Mouse (Mus musculus): ENCODE results near the gene Dusp9. TPM values are rescaled to one million over a fixed set of nuclear protein-coding genes. Genes with fewer than 3 reads are reported as not detected.

Gene Dusp9
- polyA plus RNA-seq, 1 experiment from 2014 or later = 9.6 TPM

Other genes with a start within 250 kb of the Dusp9 start
- gene Gm18336, start 240.7 kb upstream of the Dusp9 start, polyA plus RNA-seq (2014; fragmentation: Nextera tagmentation; extraction: Ambion mirVana) = not detected in 2 replicates
- gene Zfp92, start 228.3 kb upstream of the Dusp9 start, polyA plus RNA-seq (2014; fragmentation: Nextera tagmentation; extraction: Ambion mirVana) = not detected in 2 replicates
- not detected in 2 replicates for gene Trex2, start 204.1 kb upstream of the Dusp9 start, polyA plus RNA-seq (2014; fragmentation: Nextera tagmentation; extraction: Ambion mirVana)
- gene Haus7, start 180.4 kb upstream of the Dusp9 start, polyA plus RNA-seq (2014; fragmentation: Nextera tagmentation; extraction: Ambion mirVana) = 61.2 and 62.3 TPM in 2 replicates
- 62.5 and 84.0 TPM in 2 replicates for gene Bgn, start 155.8 kb upstream of the Dusp9 start, polyA plus RNA-seq (2014; fragmentation: Nextera tagmentation; extraction: Ambion mirVana)
- 0.29 and 0.42 TPM in 2 replicates for gene Atp2b3, start 136.3 kb upstream of the Dusp9 start, polyA plus RNA-seq (2014; fragmentation: Nextera tagmentation; extraction: Ambion mirVana)
- gene Pnck, start 20.7 kb downstream of the Dusp9 start, polyA plus RNA-seq (2014; fragmentation: Nextera tagmentation; extraction: Ambion mirVana) = 14.1 and 16.3 TPM in 2 replicates
- 9.0 and 10.4 TPM in 2 replicates for gene Slc6a8, start 33.7 kb downstream of the Dusp9 start, polyA plus RNA-seq (2014; fragmentation: Nextera tagmentation; extraction: Ambion mirVana)
- 228 and 265 TPM in 2 replicates for gene Bcap31, start 76.8 kb downstream of the Dusp9 start, polyA plus RNA-seq (2014; fragmentation: Nextera tagmentation; extraction: Ambion mirVana)
- 9.3 and 12.0 TPM in 2 replicates for gene Abcd1, start 77.2 kb downstream of the Dusp9 start, polyA plus RNA-seq (2014; fragmentation: Nextera tagmentation; extraction: Ambion mirVana)
- 0.14 and 0.27 TPM in 2 replicates for gene Plxnb3, start 117.7 kb downstream of the Dusp9 start, polyA plus RNA-seq (2014; fragmentation: Nextera tagmentation; extraction: Ambion mirVana)
- 2.9 and 4.7 TPM in 2 replicates for gene Srpk3, start 135.0 kb downstream of the Dusp9 start, polyA plus RNA-seq (2014; fragmentation: Nextera tagmentation; extraction: Ambion mirVana)
- 221 and 247 TPM in 2 replicates for gene Idh3g, start 147.5 kb downstream of the Dusp9 start, polyA plus RNA-seq (2014; fragmentation: Nextera tagmentation; extraction: Ambion mirVana)
- gene Ssr4, start 147.6 kb downstream of the Dusp9 start, polyA plus RNA-seq (2014; fragmentation: Nextera tagmentation; extraction: Ambion mirVana) = 207 and 210 TPM in 2 replicates
- gene Pdzd4, start 185.6 kb downstream of the Dusp9 start, polyA plus RNA-seq (2014; fragmentation: Nextera tagmentation; extraction: Ambion mirVana) = 1.1 and 1.9 TPM in 2 replicates

Data from kidney, embryonic 14.5 days (tissue).